Mouse (Mus musculus) myocyte (in vitro differentiated cells): ENCODE measurements around the gene Rbfox1.

Source experiments
- MAX ChIP-seq: IDR thresholded peaks from one replicate; pipeline ENCODE4 v1.6.1; 2011; ENCODE audit warnings: low read depth, mild to moderate bottlenecking, control low read depth
- MYOD1 ChIP-seq, 3 experiments: IDR thresholded peaks; one replicate each; pipeline ENCODE4 v1.6.1; 2011; ENCODE audit warnings: control low read depth in 2 of 3, low read depth in 2 of 3, mild to moderate bottlenecking in 2 of 3, moderate library complexity in 1 of 3; ENCODE audit not compliant: insufficient read length in 2 of 3, control insufficient read depth in 1 of 3
- MYOG ChIP-seq, 3 experiments: IDR thresholded peaks; one replicate each; pipeline ENCODE4 v1.6.1; 2011; ENCODE audit warnings: control low read depth in 2 of 3, low read depth in 2 of 3, mild to moderate bottlenecking in 2 of 3; ENCODE audit not compliant: insufficient read length in 2 of 3, control insufficient read depth in 1 of 3, insufficient read depth in 1 of 3
- POLR2A ChIP-seq: IDR thresholded peaks from one replicate; pipeline ENCODE4 v1.6.1; 2011; ENCODE audit warnings: low read depth, mild to moderate bottlenecking, control low read depth, moderate library complexity; ENCODE audit not compliant: insufficient read length
- POLR2AphosphoS2 ChIP-seq: IDR thresholded peaks from one replicate; pipeline ENCODE4 v1.6.1; 2011; ENCODE audit warnings: low read depth, control low read depth; ENCODE audit not compliant: insufficient read length
- REST ChIP-seq: IDR thresholded peaks from one replicate; pipeline ENCODE4 v1.6.1; 2011; ENCODE audit warnings: mild to moderate bottlenecking, control low read depth, moderate library complexity; ENCODE audit not compliant: insufficient read depth, insufficient read length
- TCF12 ChIP-seq: IDR thresholded peaks from one replicate; pipeline ENCODE4 v1.6.1; 2011; ENCODE audit warnings: mild to moderate bottlenecking, control low read depth; ENCODE audit not compliant: poor library complexity, insufficient read depth, severe bottlenecking
- USF1 ChIP-seq: IDR thresholded peaks from one replicate; pipeline ENCODE4 v1.6.1; 2011; ENCODE audit warnings: low read depth, mild to moderate bottlenecking, control low read depth, moderate library complexity

GRCm38 (mm10) chr16:7083937-7084336, 1198.8 kb downstream of the Rbfox1 start:
- TF ChIP-seq POLR2A, result no peak
- no peak for TF ChIP-seq MAX
- no peak for TF ChIP-seq USF1
- no peak for TF ChIP-seq REST
- peak; percentile 78 for TF ChIP-seq TCF12
- TF ChIP-seq POLR2AphosphoS2, result no peak
- peak; percentile 81 to 94 (median 92) for TF ChIP-seq MYOD1 (IDR thresholded peaks at IDR 0.05; ENCODE audit: control insufficient read depth in 1 of 3, insufficient read length in 2 of 3, low read depth in 2 of 3)
- peak; percentile 54 to 83 (median 61) for TF ChIP-seq MYOG (IDR thresholded peaks at IDR 0.05; ENCODE audit: control insufficient read depth in 1 of 3, insufficient read depth in 1 of 3, insufficient read length in 2 of 3, low read depth in 2 of 3)
